Mouse (Mus musculus) forebrain, embryonic 15.5 days (tissue): ENCODE data around the gene Ccdc190. TPM values are rescaled to one million over a fixed set of nuclear protein-coding genes. Genes with fewer than 3 reads are reported as not detected.

Experiments used
- ATAC-seq: fragments of 200-750 bp; cut with Nextera tagmentation; replicated peaks from 2 replicates; pipeline ENCODE4 v1.8.0; 2017; ENCODE audit warnings: mild to moderate bottlenecking, moderate TSS enrichment, moderate library complexity
- H3K27ac ChIP-seq: fragments of 300-500 bp; sonication (generic); replicated peaks from 2 replicates; pipeline ENCODE4 v1.5.1; 2015; ENCODE audit warnings: mild to moderate bottlenecking, inconsistent platforms
- H3K27me3 ChIP-seq: fragments of 300-500 bp; sonication (generic); 2 replicates; pipeline ENCODE4 v1.6.1; 2015; ENCODE audit warnings: inconsistent platforms
- H3K36me3 ChIP-seq: fragments of 300-500 bp; sonication (generic); 2 replicates; pipeline ENCODE4 v1.6.1; 2015; ENCODE audit warnings: mild to moderate bottlenecking, inconsistent platforms
- H3K4me1 ChIP-seq: fragments of 300-500 bp; sonication (generic); 2 replicates; pipeline ENCODE4 v1.6.1; 2015; ENCODE audit warnings: inconsistent platforms
- H3K4me2 ChIP-seq: fragments of 300-500 bp; sonication (generic); replicated peaks from 2 replicates; pipeline ENCODE4 v1.6.1; 2015; ENCODE audit warnings: mild to moderate bottlenecking, inconsistent platforms
- H3K4me3 ChIP-seq: fragments of 300-500 bp; sonication (generic); 2 replicates; pipeline ENCODE4 v1.5.1; 2015; ENCODE audit warnings: mild to moderate bottlenecking, inconsistent platforms
- H3K9ac ChIP-seq: fragments of 300-500 bp; sonication (generic); replicated peaks from 2 replicates; pipeline ENCODE4 v1.6.1; 2015; ENCODE audit warnings: mild to moderate bottlenecking, inconsistent platforms
- H3K9me3 ChIP-seq: fragments of 300-500 bp; sonication (generic); 2 replicates; pipeline ENCODE4 v1.6.1; 2016; ENCODE audit warnings: inconsistent platforms
- WGBS: fragments of 180-500 bp; shearing (Covaris S2); methylation state at CpG from one replicate; pipeline ENCODE4 v1.1.7; 2015; ENCODE audit warnings: mixed read lengths; 5-methylcytosine and 5-hydroxymethylcytosine counted together
- polyA plus RNA-seq: library from polyadenylated mRNA; unstranded; fragments of >200 nt; fragmentation: Nextera tagmentation; extraction: Ambion mirVana; gene quantifications from 2 replicates; pipeline ENCODE4 v1.2.1, GENCODE M21; 2015

Gene Ccdc190
- polyA plus RNA-seq, 1 experiment from 2014 or later = 1.9 TPM

- Histone ChIP-seq H3K36me3 (peaks cover 7% of the 10 kb centered on the region), H3K27me3 (no peaks in the 10 kb centered on the region), H3K9me3 (no peaks in the 10 kb centered on the region), H3K4me2 (no peak overlapping the region), H3K4me3 (no peak overlapping the region), H3K27ac (no peak overlapping the region), H3K4me1 (no peaks in the 10 kb centered on the region), H3K9ac (no peak overlapping the region)
- WGBS = 84% methylated on average over 3 of the region's 3 CpGs
- ATAC-seq = no peak
Measured at GRCm38 (mm10) chr1:169946004-169946403, 17.6 kb downstream of the Ccdc190 start.

- Histone ChIP-seq H3K4me2 (no peak overlapping the region), H3K9ac (no peak overlapping the region), H3K4me3 (no peak overlapping the region), H3K27ac (no peak overlapping the region), H3K36me3 (peaks cover 21% of the 10 kb centered on the region), H3K9me3 (no peaks in the 10 kb centered on the region), H3K4me1 (no peaks in the 10 kb centered on the region), H3K27me3 (no peaks in the 10 kb centered on the region)
- WGBS = 90% methylated on average over 6 of the region's 6 CpGs
- no peak for ATAC-seq
Measured at GRCm38 (mm10) chr1:169947654-169948053, 19.2 kb downstream of the Ccdc190 start.

DNA sequence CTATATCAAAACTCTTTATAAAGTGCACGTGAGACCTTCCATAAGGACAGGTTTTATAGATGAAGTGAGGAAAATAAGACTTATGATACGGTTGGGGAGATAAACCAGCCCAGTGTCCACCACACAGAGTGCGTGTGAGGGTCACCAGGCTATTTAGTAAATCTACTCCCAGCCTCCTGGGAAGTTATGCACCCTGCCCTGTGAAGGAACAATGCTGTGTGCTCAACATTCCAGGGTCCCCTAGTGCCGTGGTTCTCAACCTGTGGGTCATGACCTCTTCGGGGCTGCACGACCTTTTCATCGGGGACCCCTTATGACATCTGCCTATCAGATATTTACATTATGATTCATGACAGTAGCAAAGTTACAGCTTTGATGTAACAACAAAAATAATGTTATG, 19.8 kb downstream of the Ccdc190 start:
- Histone ChIP-seq H3K4me1 (no peaks in the 10 kb centered on the region), H3K4me2 (no peak overlapping the region), H3K27me3 (no peaks in the 10 kb centered on the region), H3K4me3 (no peak overlapping the region), H3K9ac (no peak overlapping the region), H3K9me3 (no peaks in the 10 kb centered on the region), H3K36me3 (peaks cover 25% of the 10 kb centered on the region), H3K27ac (no peak overlapping the region)
- WGBS = 84% methylated on average over 7 of the region's 7 CpGs
- no peak for ATAC-seq

DNA sequence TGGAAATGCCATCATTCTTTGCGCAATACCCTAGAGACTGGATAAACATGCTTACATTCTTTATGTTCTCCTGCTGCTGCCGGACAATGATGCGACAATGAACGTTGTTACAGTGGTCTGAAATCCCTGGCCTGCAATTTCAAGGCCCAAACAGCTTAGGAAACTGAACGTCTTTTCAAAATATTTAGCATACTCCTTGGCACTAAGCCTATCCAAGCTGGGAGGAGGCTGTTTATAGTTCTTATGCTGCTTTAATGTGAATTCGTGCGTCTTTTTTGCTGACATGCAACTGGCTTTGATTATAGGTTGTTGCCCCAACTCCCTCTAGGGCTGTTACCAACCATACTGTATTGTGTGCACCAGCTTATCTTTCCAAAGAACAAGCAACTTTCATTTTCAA, 20.4 kb downstream of the Ccdc190 start:
- H3K9ac ChIP-seq = no peak overlapping the region
- no peak overlapping the region for H3K4me3 ChIP-seq
- no peak overlapping the region for H3K4me2 ChIP-seq
- H3K36me3 ChIP-seq = peaks cover 28% of the 10 kb centered on the region
- 78% methylated on average over 7 of the region's 7 CpGs for WGBS
- no peaks in the 10 kb centered on the region for H3K27me3 ChIP-seq
- no peak overlapping the region for H3K27ac ChIP-seq
- no peaks in the 10 kb centered on the region for H3K4me1 ChIP-seq
- no peak for ATAC-seq
- H3K9me3 ChIP-seq = no peaks in the 10 kb centered on the region

GRCm38 (mm10) chr1:169949981-169950380, 21.5 kb downstream of the Ccdc190 start:
- Histone ChIP-seq H3K9ac (no peak overlapping the region), H3K4me3 (no peak overlapping the region), H3K36me3 (peaks cover 37% of the 10 kb centered on the region), H3K9me3 (no peaks in the 10 kb centered on the region), H3K4me1 (no peaks in the 10 kb centered on the region), H3K27me3 (no peaks in the 10 kb centered on the region), H3K27ac (no peak overlapping the region), H3K4me2 (no peak overlapping the region)
- ATAC-seq = no peak
- WGBS = 82% methylated on average over 7 of the region's 7 CpGs

GRCm38 (mm10) chr1:169950651-169951050, 22.2 kb downstream of the Ccdc190 start:
- H3K4me3 ChIP-seq = no peak overlapping the region
- H3K4me1 ChIP-seq = no peaks in the 10 kb centered on the region
- ATAC-seq = no peak
- H3K4me2 ChIP-seq = no peak overlapping the region
- H3K27ac ChIP-seq = no peak overlapping the region
- no peak overlapping the region for H3K9ac ChIP-seq
- 92% methylated on average over 4 of the region's 4 CpGs for WGBS
- H3K36me3 ChIP-seq = peaks cover 44% of the 10 kb centered on the region
- H3K27me3 ChIP-seq = no peaks in the 10 kb centered on the region
- no peaks in the 10 kb centered on the region for H3K9me3 ChIP-seq

GRCm38 (mm10) chr1:169951561-169951960, 23.1 kb downstream of the Ccdc190 start:
- no peak overlapping the region for H3K4me3 ChIP-seq

DNA sequence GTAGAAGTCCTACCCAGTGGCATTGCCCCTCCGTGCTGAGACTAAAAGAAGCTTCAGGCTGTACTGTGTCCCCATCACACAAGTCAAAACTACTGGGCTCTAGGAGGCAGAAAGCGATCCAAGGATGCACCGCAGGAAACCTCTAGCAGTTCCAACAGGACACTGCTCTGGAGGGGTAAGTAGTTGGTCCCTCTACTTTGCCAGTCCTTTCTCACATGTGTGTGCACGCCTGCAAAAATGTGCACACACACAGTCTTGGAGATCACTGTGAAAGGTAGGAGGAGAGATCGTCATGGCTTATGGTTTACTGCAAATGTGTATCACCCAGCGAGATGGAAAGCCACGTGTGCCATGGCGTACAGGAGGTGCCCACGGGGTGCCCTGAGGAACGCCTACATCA, 24.2 kb downstream of the Ccdc190 start:
- H3K9me3 ChIP-seq = no peaks in the 10 kb centered on the region
- H3K4me2 ChIP-seq = no peak overlapping the region
- H3K36me3 ChIP-seq = peaks cover 62% of the 10 kb centered on the region
- no peaks in the 10 kb centered on the region for H3K27me3 ChIP-seq
- no peak overlapping the region for H3K9ac ChIP-seq
- no peaks in the 10 kb centered on the region for H3K4me1 ChIP-seq
- H3K4me3 ChIP-seq = no peak overlapping the region
- WGBS = 93% methylated on average over 10 of the region's 10 CpGs
- no peak for ATAC-seq
- no peak overlapping the region for H3K27ac ChIP-seq

More at GRCm38 (mm10) chr1:169951561-169951960, 23.1 kb downstream of the Ccdc190 start:
- Histone ChIP-seq H3K4me2 (no peak overlapping the region), H3K36me3 (peaks cover 53% of the 10 kb centered on the region), H3K9me3 (no peaks in the 10 kb centered on the region), H3K9ac (no peak overlapping the region), H3K27ac (no peak overlapping the region), H3K27me3 (no peaks in the 10 kb centered on the region), H3K4me1 (no peaks in the 10 kb centered on the region)
- no peak for ATAC-seq
- 95% methylated on average over 6 of the region's 6 CpGs for WGBS

DNA sequence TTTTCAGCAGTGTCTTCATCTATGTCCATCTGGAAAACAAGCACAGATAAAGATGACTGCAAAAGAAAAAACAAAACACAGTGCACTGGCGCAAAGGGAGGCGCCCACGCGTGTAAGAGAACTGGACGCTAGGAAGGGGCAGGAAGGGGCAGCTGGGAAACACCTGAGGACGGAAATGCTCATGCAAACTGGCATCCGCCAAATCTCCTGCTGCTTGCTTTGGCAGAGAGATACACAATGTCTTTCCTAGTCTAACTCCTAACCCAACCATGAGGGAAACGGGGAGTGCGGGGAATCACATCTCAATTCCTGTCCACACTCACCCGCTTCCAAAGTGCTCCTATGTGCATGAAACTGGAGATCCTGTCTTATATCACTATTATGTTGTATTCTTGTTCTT, 24.7 kb downstream of the Ccdc190 start:
- H3K36me3 ChIP-seq = peaks cover 64% of the 10 kb centered on the region
- H3K4me3 ChIP-seq = no peak overlapping the region
- H3K4me1 ChIP-seq = no peaks in the 10 kb centered on the region
- WGBS = 95% methylated on average over 10 of the region's 10 CpGs
- H3K9me3 ChIP-seq = no peaks in the 10 kb centered on the region
- H3K9ac ChIP-seq = no peak overlapping the region
- H3K4me2 ChIP-seq = no peak overlapping the region
- ATAC-seq = no peak
- no peaks in the 10 kb centered on the region for H3K27me3 ChIP-seq
- H3K27ac ChIP-seq = no peak overlapping the region

DNA sequence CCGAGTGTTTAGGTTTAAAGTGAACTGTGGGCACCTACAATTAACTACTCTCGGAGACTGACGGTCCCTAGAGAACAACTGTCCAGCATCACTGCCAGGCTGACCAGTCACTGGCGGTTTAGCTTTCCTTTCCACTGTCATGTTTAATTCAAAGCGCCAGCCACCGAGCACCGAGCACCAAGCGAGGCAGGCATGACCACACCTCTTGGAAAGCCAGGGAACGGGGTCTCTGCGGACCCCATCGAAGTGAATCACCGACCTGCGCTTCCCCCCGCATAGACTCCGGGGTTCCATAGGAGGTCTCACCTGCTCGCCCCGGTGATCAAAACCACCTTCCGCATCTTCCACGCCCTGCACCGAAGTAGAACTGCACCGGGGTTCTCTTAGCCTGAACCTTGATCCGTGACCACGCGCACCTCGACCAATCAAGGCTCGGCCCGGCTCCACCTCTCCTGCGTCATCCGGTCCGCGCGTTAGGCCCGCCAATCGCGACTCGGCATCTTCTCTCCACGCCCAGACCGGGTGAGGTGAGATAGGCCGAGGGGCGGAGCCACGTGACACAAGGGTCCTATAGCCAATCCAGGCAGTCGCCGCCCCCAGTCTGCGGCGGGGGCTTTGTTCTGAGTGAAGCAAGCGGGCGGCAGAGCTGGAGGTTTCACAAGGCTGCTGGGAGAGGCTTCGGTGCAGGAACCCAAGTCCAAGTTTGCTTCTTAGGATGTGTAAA, 40.5 kb downstream of the Ccdc190 start, which contains the start of gene Hsd17b7:
TSS of gene Hsd17b7 (minus strand) at position 450 of the 724 bp plus-strand sequence.
- peaks cover 10% of the 10 kb centered on the region; the same call in 1 of the 2 replicates for H3K36me3 ChIP-seq
- peak within 1 kb of the TSS; percentile 74 for H3K4me3 ChIP-seq
- H3K9ac ChIP-seq = peak within 1 kb of the TSS; percentile 54
- ATAC-seq = peak; percentile 100
- H3K27me3 ChIP-seq = no peaks in the 10 kb centered on the region
- H3K27ac ChIP-seq = peak within 1 kb of the TSS; percentile 77
- no peaks in the 10 kb centered on the region for H3K9me3 ChIP-seq
- H3K4me1 ChIP-seq = peaks cover 18% of the 10 kb centered on the region
- WGBS = 2% methylated on average over 48 of the region's 48 CpGs
- H3K4me2 ChIP-seq = peak within 1 kb of the TSS; percentile 67

DNA sequence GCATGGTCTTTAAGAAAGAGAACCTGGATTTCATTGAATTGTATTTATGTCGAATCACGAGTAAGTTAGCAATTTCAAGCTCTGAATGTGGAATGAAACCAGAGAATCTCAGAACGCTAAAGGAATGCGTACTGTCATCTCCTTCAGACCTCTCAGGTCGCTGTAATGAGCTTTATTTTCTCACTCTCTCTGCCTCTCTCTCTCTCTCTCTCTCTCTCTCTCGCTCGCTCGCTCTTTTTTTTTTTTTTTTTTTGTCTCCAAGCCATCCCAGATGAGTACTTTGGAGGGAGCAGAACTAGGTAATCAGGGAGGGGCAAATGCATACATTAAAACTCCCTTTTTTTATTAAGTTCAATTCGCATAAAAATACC, 41.1 kb downstream of the Ccdc190 start:
- H3K9me3 ChIP-seq = no peaks in the 10 kb centered on the region
- peak overlapping the region; percentile 38 for H3K9ac ChIP-seq
- WGBS = 1% methylated on average over 9 of the region's 9 CpGs

DNA sequence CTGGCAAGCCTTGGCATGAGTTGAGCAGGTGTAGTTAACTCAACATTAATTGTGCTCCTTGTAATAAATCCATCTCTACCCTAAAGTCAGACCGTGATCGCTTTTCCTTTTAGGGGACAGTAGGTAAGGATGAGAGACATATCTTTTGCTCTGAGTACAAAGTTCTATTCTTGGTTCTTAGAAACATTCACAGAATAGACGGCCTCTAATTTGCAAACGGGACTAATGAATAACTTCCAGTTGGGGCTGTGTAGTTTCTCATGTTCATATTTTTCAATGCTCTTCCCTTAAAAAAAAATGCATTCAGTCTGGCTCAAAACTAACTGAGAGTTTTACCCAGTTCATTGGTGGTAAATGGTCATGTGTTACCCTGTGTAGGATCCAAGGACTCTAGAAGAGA, 42.5 kb downstream of the Ccdc190 start:
- Histone ChIP-seq H3K4me3 (no peak overlapping the region), H3K27me3 (no peaks in the 10 kb centered on the region), H3K9me3 (no peaks in the 10 kb centered on the region), H3K9ac (no peak overlapping the region), H3K36me3 (no peaks in the 10 kb centered on the region), H3K4me2 (no peak overlapping the region), H3K4me1 (peaks cover 18% of the 10 kb centered on the region), H3K27ac (no peak overlapping the region)
- WGBS = 97% methylated on average over 4 of the region's 4 CpGs
- no peak for ATAC-seq

More for the DNA sequence above, 41.1 kb downstream of the Ccdc190 start:
- peak overlapping the region; percentile 67 for H3K4me2 ChIP-seq
- ATAC-seq = peak; percentile 67
- H3K4me1 ChIP-seq = peaks cover 18% of the 10 kb centered on the region
- H3K27ac ChIP-seq = peak overlapping the region; percentile 77
- H3K4me3 ChIP-seq = peak overlapping the region; percentile 74
- H3K27me3 ChIP-seq = no peaks in the 10 kb centered on the region
- peaks cover 9% of the 10 kb centered on the region; the same call in 1 of the 2 replicates for H3K36me3 ChIP-seq

DNA sequence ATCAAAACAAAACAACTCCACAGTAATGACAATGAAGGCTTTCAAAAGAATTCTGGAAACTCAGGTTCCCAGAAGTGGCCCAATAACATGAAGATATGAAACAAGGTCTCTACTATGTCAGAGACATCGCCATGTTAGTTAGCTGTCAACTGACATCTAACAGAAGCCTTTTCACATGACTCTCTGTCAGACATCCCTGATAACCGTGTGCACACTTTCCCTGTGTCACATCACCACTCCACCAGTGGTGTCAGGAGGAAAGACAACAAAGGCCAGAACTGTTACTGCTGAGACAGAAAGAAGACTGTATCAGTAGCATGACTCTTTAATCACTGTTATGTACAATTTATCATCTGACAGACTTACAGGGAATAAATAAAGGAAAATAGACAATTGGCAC, 43.5 kb downstream of the Ccdc190 start:
- no peak overlapping the region for H3K27ac ChIP-seq
- no peaks in the 10 kb centered on the region for H3K36me3 ChIP-seq
- ATAC-seq = no peak
- H3K4me1 ChIP-seq = peaks cover 18% of the 10 kb centered on the region
- 88% methylated on average over 2 of the region's 2 CpGs for WGBS
- no peak overlapping the region for H3K4me2 ChIP-seq
- H3K9me3 ChIP-seq = no peaks in the 10 kb centered on the region
- H3K27me3 ChIP-seq = no peaks in the 10 kb centered on the region
- H3K9ac ChIP-seq = no peak overlapping the region
- H3K4me3 ChIP-seq = no peak overlapping the region
